Mouse (Mus musculus): ENCODE results near the gene Fermt3.

GRCm38 (mm10) chr19:6969291-6969664 lies 50.0 kb downstream of the Fermt3 start:
- TF ChIP-seq CTCF (IDR thresholded peaks at IDR 0.05) = no peak
- TF ChIP-seq EP300 (IDR thresholded peaks at IDR 0.05) = no peak
